Mouse (Mus musculus) left cerebral cortex, adult 8-10 months (tissue): Measurements from ENCODE around the gene Elavl3. TPM values are rescaled to one million over a fixed set of nuclear protein-coding genes. Genes with fewer than 3 reads are reported as not detected.
"Not testable (repeated sequence)": the region's sequence is repeated elsewhere in the genome, so short reads cannot be mapped to it uniquely, and the experiment has no call there.

Experiments used
- DNase-seq, 2 experiments: peaks; one replicate each; pipeline ENCODE4 v3.0.0; 2022; ENCODE audit warnings: low spot score in 2 of 2
- total RNA-seq, 4 experiments: library from RNA; stranded (reverse); gene quantifications; 2 replicates each; pipeline ENCODE4 v1.2.4; 2022

The Elavl3 gene
- total RNA-seq, result 100 to 1,000 TPM; 132 to 153 (median 147) TPM

DNA sequence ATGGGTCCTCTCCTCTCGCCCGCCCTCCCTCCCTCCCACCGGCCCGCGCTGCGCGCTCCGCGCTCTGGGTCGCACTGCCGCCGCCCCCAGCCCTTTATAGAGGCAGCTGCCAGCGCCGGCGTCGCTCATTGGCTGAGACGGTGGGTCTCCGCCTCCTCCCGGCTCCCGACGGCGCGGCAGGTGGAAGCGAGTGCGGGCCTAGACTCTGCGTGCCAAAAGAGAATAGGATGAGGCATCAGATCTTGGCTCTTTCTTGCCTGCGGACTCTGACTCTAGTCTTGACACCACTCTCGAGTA is at the start of gene Elavl3:
Elavl3 (minus strand) TSS at position 66 of the 297 bp plus-strand sequence.
- peak; percentile 63 to 84 for DNase-seq

DNA sequence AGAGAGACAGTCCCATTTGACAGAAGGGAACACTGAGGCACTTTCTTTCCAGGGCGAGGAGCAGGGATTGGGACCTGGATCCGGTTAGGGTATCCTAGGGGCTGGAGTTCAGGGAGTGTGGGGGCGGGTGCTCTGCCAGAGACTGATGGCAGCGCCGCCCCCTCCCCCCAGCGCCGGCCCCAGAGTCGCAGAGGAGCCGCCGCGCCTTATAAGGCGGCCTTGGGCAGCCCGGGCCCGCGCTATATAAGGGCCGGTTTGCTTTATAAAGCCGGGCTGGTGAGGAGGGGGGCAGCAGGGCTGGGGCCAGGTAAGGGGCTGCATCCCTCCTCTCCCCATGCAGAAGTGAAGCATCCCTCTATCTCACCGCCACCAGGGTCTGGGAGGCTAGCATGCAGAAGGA is 48.1 kb upstream of the Elavl3 start:
- no peak for DNase-seq

DNA sequence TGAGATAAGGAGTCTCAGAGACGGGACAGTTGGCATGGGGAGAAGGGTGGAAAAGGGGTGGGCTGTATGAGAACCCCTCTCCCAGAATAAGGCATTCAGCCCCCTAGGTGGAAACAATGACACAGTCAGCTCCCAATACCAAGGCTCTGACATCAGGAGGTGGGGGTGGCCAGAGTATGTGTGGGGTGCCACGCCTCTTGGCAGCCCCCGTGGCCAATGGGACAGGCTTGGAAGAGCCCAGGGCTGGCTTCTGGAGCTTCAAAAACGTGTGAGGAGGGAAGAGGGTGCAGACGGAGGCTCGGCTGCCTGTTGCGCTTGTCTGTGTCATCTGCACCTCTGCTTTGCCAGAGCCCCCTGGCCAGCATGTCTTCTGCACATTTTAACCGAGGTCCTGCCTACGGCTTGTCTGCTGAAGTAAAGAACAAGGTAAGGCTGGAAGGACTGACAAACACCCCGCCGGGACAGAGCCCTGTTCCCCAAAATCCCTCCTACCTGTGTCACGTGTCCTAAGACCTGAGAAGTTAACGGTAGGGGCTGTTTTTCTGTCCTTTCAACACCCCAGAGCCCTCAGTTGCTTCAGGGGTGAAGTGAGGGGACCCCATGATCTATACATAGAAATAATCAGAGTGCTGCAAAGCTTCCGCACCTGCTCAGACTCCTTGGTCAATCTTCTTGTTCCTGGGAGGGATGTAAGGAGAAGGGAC is 47.3 kb upstream of the Elavl3 start, which contains the start of gene Cnn1:
Cnn1 (plus strand) TSS at position 224 of the 704 bp plus-strand sequence.
- no peak for DNase-seq

DNA sequence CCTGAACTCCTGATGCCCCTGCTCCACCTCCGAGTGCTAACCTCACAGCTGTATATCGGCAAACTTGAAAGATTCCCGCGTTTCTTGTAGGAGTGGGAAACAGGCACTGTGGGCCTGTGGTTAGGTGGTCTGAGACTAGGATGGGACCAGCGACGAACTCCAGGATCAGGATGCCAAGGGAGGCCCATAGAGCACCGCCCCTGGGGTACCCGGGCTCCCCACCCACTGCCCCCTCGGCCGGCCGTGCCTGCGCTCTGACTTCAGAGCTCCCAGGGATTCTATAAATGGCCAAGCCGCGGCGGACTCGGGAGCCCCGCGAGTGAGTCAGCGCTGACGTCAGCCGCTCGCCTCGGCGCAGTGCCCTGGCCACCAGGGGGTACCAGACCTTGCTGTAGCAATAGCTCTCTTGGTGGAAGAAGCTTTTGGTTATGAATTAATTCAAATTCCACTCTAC is 44.1 kb upstream of the Elavl3 start:
- peak; percentile 59 to 64 for DNase-seq

DNA sequence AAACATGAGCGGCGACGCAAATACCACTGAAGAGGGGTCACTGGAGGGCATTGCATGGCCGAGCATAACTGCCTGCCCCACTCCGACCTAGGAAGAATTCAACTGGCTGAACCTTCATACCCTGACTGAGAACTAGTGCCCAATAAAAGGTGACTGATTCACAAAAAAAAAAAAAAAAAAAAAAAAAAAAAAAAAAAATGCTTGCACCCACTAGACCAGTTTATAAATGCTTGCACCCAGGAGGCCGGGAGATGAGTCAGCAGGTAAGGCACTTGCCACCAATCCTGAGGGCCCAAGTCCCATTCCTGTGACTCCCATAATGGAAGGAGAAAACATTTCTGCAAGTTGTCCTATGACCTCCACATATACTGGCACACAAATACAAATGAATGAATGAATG is 40.9 kb upstream of the Elavl3 start:
- DNase-seq, result no peak

DNA sequence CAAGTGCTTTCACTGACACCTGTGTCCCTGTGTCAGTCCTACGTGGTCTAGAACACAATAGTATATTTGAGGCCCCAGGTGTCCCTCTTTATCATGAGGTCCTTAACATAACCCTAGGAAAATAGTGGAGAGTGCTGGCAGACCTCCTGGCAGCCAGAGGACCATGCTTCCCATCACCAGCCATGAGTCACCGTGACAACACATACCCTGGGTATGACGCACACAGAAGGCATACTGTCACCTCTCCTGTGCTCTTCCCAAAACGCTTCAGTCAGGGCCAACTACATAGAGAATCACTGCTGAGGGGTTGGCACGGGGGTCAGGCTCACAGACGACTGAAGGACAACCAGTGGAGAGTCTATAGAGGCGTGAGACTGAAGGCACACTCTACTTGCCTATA is 38.2 kb upstream of the Elavl3 start:
- DNase-seq, result no peak

DNA sequence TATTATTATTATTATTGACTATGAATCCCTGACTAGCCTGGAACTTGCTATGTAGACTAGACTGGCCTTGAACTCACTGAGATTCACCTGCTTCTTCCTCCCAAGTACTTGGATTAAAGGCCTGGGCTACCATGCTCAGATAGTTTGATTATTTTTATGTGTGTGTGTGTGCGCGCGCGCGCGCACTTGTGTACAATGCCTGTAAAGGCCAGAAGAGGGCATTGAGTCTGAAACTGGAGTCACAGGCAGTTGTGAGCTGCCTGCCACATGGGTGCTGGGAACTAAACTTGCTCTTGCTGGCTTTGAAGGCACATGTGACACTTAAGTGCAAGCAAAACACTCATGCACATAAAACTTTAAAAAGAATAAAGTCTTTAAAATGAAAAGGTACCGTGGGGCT is 37.5 kb upstream of the Elavl3 start:
- no peak for DNase-seq

DNA sequence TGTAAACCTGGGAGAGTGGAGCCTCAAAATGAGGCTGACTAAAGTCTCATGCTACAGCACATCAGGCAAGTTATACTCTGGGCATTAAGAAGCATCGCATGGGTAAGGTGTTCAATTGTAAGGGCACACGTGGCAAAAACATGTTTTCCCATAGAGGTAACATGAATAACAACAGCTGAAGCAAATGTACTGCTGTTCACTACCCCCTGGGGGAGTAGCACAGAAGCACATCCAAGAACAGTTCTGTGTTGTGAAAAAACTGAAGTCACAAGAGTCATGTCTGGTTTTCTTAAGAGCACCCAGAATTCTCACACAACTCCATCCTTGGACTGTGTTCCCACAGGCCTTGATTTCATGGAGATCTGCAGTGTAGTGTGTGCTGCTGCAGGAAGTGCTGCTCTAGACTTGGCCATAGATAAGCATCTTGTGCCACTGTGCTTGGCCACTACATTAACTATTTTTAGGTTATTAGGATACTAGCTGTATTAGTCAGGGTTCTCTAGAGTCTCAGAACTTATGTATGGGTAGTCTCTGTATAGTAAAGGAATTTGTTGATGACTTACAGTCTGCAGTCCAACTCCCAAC is 35.3 kb upstream of the Elavl3 start:
- no peak for DNase-seq

DNA sequence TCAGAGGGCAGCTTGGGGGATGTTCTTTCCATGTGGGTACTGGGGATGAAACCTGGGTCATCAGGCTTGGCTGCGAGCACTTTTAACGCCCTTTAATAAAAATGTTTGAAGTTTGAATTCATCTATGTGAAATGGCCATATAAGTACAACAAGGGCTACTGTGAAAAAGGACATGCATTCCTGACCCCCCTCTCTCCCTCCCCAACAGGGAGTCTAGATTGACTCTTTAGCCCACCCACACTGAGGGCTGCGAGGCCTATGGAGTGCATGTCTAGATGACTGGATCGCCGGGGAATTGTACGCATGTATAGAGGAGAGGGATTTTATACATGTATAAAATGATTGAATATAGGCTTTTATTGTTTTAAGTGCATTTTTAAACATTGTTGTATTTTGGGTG is 34.2 kb upstream of the Elavl3 start:
- no peak for DNase-seq

DNA sequence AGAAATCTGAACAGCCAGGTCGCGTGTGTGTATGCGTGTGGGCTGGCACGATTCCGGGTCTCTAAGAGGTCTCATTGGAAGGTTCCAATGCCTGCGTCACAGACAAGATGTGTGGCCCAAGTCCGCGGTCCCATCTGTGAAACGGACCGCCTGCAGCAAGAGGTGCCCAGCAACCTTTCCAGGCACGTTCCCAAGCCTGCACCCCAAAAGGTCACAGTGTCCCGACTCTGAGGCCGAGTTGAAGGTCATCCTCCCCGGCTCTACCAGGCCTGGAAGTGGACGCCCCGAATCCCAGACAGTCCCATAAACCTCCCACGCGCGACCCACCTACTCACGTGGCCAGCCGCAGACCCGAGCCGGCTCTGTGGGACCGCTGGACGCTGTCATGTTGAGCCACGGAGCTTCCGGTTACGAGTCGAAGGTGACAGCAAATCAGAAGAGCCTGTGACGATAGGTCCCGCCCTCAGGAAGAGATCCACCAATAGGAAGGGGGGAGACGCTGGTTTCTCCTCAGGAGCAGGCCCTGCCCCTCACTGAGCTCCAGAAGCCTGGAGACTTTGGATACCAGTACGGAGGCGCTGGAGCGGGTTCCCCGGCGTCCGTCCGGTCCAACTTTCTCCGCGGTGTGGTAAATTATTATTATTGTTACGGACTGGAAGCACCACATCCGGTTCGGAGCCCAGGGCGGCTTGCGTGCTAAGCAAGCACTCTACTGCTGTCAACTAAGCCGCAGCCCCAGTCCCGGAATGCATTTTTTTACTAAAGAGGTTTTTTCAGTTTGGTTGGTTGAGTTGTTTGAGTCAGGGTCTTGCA is 33.4 kb upstream of the Elavl3 start, which contains the start of gene Ecsit:
Ecsit (minus strand) TSS at position 417 of the 813 bp plus-strand sequence.
- DNase-seq, result peak; percentile 86 to 98

DNA sequence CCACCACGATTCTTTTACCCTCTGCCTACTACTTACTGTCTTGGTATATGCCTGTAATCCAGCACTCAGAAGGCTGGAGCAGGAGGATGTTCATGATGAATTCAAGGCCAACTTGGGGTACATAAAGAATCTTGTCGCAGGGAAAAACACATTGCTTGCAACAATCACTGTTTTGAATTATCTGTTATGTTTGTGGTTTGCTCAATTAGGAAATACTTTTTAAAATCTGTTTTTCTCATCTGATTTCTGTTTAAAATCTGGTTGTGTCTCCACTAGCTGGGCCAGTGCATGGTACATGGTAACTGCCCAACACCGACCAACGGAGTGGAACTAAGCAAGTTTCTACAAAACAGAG is 32.8 kb upstream of the Elavl3 start:
- DNase-seq, result no peak

DNA sequence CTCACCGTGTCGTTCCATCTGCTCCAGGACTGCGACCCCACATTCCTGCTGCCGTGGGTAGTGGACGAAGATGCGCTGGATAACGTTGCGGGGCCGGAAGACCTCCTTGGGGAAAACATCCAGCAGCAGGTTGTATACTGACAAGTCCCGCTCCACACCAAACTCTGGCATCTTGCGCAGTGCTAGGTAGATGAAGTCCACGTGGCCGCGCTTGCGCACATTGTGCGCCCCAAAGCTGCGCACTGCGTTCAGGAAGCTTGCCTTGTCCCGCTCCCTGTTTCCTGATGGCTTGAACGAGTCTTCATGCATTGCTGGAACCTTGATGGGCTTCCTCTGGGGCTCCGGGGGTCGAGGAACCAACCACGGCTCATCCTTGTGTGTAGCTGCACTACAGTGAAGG is 24.4 kb upstream of the Elavl3 start:
- no peak for DNase-seq

DNA sequence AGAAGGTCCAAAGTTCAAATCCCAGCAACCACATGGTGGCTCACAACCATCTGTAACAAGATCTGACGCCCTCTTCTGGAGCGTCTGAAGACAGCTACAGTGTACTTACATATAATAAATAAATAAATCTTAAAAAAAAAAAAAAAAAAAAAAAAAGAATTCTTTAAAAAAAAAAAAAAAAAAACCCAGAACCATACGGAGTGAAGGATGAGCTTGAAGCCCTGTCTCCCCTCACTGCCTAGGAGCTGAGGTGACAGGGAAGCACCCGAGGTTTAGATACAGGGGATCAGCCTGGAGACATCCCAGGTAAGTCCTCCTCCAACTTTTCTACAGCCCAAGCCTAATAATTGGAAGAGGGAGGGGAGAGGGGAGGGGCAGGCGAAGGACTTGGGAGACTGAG is 24.0 kb upstream of the Elavl3 start:
- not testable (repeated sequence) for DNase-seq

DNA sequence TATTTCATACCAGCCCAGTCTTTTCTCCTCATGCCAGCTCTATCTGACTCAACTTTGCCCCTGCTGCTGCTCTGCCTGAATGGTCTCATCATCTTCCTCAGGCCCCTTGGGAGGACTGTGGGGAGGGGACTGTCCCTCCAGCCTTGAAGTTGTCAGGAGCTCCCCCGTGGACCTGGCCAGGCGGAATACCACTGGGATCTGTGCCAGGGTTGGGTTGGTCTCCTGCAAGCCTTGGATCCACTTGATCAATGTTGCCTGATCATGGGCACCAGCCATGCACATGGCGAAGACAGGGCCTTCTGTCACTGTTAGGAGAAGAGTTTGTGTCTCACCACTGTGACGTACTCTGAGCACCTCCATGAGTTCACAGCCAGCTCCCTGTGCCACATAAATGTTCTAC is 20.5 kb upstream of the Elavl3 start:
- DNase-seq, result no peak

DNA sequence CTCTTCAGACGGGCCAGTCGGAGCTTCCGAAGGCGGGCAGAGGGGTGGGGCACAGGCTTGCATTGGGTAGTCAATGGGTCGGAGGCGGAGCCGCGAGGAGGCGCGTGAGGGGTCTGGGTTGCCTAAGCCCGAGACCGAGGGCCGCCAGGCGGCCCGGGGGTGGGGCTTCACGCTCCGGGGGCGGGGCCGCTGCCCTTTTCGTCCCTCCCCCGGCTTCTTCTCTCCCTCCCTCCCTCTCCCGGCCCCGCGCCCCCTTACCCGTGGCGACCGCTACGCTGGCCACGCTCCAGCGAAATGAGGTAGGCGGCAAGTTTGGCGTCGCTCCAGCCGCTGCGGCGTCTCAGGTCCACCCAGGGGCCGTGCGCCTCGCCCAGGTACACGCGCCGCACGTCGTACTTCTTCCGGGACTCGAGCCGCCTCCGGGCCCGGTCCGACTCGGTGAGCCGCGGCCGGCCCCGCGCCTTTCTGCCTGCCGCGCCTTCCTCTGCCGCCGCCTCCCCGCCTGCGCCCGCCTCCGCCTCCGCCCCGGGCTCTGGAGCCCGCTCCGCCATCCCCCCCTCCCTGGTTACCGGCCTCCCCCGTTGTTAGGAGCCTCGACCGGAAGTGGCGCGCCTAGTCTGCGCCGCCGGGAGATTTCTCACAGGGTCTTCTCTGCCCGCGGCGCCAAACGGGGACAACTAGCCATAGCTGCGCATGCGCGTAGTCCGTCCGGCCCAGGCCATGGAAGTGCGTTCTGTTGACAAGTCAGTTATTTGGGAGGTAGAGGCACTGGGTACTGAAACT is 19.2 kb upstream of the Elavl3 start, which contains the start of the genes Gm49318 and Zfp653:
Gm49318 (minus strand) TSS at position 469 of the 783 bp plus-strand sequence.
Zfp653 (minus strand) TSS at position 586 of the 783 bp plus-strand sequence.
- peak; percentile 92 to 97 for DNase-seq

DNA sequence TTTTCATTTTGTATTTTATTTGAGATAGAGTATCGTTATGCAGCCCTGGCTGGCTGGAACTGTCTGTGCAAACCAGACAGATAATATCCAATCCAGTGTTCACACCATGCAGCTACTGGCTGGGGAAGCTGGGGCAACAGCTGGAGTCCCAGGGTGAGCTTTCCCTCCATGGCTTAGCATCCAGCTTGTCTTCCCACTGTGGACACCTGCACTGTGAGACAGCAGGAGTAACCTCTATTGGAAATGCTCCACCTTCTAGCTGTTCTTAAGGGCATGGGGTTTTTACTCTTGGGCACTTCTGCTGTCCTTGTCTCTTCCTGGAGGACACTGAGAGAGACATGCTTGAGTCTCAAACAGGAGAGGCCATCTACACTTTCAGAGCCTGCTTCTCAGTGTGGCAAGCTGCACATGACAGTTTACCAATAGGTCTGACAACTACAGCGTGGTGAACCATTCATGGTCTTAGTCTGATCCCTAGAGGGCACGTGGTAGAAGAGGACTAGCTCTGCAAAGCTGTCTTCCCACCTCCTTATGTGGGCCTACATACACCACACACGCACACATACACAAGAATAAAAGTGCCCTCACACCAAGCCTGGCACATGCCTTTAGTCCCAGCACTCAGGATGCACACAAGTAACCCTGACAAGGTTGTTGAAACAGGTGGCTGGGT is 18.2 kb upstream of the Elavl3 start:
- DNase-seq, result no peak

DNA sequence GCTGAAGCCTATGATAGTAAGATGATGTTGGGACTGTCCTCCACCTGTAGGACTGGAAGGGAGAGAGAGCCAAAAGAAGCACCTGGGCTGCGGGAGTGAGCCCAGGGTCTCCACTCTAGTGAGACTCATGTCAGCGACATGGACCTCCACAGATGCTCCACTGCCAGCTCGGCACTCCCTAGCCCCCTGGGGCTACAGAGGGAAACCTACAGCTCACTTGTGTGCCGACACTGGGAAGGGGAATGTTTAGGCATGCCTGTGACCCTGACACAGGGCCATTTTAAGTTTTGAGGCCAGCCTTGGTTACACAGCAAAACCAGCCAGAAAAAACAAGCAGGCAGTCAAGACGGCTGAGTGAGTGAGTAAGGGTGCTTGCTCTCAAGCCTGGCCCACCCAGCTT is 15.4 kb upstream of the Elavl3 start:
- DNase-seq, result no peak

DNA sequence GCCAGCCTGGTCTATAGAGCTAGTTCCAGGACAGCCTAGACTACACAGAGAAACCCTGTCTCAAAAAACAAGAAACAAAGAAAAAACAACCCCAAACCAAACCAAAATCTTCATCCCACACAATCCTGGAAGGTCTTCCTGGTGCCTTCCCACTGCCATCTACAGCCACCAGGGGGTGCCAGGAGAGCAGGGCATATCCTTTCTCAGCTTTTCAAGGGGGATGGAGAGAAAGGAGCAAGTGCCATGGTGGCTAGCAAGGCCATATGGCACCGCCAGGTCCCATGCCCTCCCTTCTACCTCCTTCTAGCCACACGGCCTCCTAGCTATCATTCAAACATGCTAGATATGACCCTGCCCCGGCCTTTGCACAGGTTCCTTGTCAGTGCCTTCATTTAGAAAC is 14.6 kb upstream of the Elavl3 start:
- no peak for DNase-seq

DNA sequence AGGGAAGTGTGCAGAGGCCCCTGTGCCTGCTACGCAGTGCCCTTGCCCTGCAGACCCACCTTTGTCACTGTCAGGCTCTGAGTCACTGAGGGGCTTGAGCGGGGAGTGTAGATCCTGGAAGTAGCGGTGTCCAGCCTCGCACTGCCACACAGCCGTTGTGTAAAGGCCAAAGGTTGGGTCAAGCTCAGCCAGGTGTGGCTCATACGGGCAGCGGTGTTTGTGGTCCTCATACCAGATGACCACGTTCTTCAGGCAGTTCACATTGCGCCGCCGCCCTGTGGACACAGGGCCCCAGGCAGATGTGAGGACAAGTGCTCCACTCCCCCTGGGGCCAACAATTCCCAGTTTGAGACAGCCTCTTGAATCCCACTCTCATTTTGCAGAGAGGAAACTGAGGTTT is 13.8 kb upstream of the Elavl3 start:
- no peak for DNase-seq

DNA sequence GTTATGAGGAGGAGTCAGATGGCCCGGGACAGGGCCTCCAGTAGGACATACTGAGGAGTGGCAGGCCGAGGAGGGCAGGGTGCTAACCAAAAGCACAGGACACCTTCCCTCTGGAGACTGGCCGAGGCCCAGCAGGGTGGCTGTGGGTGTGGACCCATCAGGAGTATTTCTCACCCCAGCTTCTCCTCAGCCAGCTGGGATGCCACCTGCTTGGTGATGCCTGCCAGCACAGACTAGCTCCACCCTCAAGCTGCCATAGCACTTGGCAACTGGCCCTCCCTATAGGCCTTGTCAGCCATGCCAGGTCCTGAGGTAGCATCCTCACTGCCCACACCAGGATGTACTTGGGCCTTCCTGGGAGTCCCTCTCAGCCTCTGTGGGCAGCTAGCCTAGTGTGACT is 12.5 kb upstream of the Elavl3 start:
- DNase-seq, result peak in 1 of 2 experiments; percentile 57

DNA sequence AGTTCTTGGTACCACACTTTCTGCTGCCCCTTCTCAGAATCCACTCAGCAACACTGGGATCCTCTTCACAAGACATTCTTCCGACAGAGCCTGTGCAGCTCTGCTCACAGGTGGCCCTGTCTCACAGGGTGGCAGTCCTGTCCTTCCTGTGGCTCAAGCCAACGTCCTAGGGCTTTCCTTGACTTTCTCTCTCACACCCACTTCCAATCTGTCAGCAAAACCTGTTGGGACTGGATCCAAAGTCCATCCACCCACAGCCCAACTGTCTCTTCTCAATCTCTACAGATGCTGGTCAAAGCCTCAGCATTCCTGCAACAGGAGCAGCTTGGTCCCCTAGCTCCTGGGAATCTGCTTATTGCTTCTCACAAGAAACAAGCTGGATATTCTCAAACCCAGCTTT is 9.5 kb upstream of the Elavl3 start:
- peak in 1 of 2 experiments; percentile 78 for DNase-seq
